Mouse (Mus musculus): ENCODE measurements around the gene Olfr1474. TPM values are rescaled to one million over a fixed set of nuclear protein-coding genes. Genes with fewer than 3 reads are reported as not detected.
"Not testable (repeated sequence)": the region's sequence is repeated elsewhere in the genome, so short reads cannot be mapped to it uniquely, and the experiment has no call there.

The Olfr1474 gene
- not detected for total RNA-seq (2021)
- long read RNA-seq, experiment 1: 0 reads
- long read RNA-seq, experiment 2: 0 reads

DNA sequence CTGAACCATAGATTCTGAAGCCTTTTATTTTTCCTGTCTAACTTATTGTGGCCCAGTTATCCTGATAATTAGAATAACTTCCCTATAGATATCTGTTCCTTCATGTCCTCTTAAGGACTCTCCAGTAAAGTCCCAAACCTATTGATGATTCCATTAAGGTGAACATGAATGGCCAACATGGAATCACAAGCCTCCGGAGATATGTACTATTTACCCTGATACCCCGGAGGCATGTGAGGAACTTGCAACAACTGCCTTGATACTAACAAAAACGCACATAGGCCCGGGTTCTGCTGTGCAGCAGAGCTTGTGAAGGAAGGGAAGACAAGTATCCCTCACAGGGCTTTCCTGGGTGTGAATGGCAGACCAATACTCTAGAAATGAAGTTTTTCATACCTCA is at the start of gene Olfr1474:
Gene Olfr1474, plus strand, starts transcription at position 301 of the 400 bp plus-strand sequence.
- DNase-seq (ENCODE audit: low spot score in 2 of 2): not testable (repeated sequence)

DNA sequence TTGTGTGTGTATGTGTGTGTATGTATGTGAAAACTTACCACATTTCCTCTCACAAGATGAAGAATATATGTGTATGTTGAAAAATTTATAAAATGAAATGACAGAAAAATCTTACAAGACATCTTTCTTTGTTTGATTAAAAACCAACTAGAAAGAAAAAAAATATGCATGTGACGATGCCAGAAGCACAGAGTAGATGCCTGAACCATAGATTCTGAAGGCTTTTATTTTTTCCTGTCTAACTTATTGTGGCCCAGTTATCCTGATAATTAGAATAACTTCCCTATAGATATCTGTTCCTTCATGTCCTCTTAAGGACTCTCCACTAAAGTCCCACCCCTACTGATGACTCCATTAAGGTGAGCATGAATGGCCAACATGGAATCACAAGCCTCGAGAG is 26.3 kb upstream of the Olfr1474 start, which contains the start of gene Olfr1471:
Gene Olfr1471, plus strand, starts transcription at position 301 of the 400 bp plus-strand sequence.
- DNase-seq (ENCODE audit: low spot score in 2 of 2): not testable (repeated sequence)

DNA sequence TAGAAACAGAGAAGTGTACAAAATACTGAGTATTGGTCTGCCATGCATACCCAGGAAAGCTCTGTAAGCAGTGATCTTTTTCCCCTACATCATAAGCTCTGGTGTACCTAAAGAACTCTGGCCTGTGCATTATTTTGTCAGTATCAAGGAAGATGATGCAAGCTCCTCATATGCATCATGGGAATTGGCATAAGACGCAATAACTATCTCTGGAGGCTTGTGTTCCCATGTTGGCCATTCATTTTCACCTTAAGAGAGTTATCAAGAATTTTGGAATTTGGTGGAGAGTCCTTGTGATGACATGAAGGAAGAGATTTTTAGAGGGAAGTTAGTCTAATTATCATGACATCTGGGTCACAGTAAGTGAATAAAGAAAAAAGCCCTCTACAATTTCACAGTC is 13.4 kb upstream of the Olfr1474 start, which contains the start of gene Olfr1472:
Gene Olfr1472, minus strand, starts transcription at position 101 of the 400 bp plus-strand sequence.
- DNase-seq (ENCODE audit: low spot score in 2 of 2): no peak

DNA sequence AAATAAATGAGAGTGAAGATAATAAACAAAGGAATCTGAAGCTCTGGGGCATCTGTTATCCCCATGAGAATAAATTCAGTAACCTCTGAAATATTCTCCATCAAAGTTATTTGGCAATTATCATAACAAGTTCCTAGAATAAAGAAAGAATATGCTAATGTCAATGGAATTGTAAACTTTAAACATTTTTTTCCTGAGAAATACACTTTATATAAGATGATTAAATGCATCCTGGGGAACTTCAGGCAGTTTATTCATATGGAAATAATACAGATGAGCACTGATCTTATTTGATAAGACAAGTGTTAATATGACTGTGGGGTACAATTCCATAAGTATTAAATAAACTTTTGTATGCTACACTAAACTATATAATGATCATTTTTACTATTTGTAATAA is 10.7 kb downstream of the Olfr1474 start, which contains the start of gene Olfr1475:
Gene Olfr1475, minus strand, starts transcription at position 101 of the 400 bp plus-strand sequence.
- DNase-seq (ENCODE audit: low spot score in 2 of 2): no peak

DNA sequence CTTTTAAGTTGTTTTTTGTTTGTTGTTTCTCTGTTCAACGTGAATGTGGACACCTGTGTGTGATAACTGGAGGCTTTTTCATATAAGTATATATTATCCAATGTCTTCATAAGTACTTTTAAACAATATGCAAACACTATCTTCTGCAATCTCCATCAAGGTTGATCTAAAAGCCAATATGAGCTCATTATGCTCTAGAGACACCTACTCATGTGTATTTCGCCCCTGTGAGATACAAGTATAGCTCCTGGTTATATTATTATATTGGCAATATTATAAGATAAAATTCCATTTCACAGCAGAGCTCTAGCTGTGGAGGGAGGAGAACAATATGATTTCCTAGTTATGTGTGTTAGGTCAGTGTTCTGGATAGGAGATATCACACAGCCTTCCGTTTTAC is 30.9 kb downstream of the Olfr1474 start, which contains the start of gene Olfr1477:
Gene Olfr1477, plus strand, starts transcription at position 301 of the 400 bp plus-strand sequence.
- no peak for DNase-seq (ENCODE audit: low spot score in 2 of 2)

Other genes with a start within 250 kb of the Olfr1474 start
- gene Olfr1463, start 238.2 kb upstream of the Olfr1474 start, total RNA-seq (2021): not detected
- not detected for gene Olfr1465, start 154.0 kb upstream of the Olfr1474 start, total RNA-seq (2021)
- not detected for gene Olfr1466, start 130.7 kb upstream of the Olfr1474 start, total RNA-seq (2021)
- gene Olfr1467, start 107.3 kb upstream of the Olfr1474 start, total RNA-seq (2021): not detected
- not detected for gene Olfr1469, start 61.7 kb upstream of the Olfr1474 start, total RNA-seq (2021)
- not detected for gene Olfr1471, start 26.2 kb upstream of the Olfr1474 start, total RNA-seq (2021)
- not detected for gene Olfr1472, start 13.5 kb upstream of the Olfr1474 start, total RNA-seq (2021)
- not detected for gene Olfr1475, start 10.6 kb downstream of the Olfr1474 start, total RNA-seq (2021)
- not detected for gene Olfr1477, start 31.0 kb downstream of the Olfr1474 start, total RNA-seq (2021)
- gene Olfr1480, start 58.3 kb downstream of the Olfr1474 start, total RNA-seq (2021): not detected
- gene Olfr1484, start 113.9 kb downstream of the Olfr1474 start, total RNA-seq (2021): not detected
- not detected for gene Olfr1487, start 147.8 kb downstream of the Olfr1474 start, total RNA-seq (2021)
- not detected for gene Olfr1489, start 162.1 kb downstream of the Olfr1474 start, total RNA-seq (2021)
- gene Olfr1490, start 181.5 kb downstream of the Olfr1474 start, total RNA-seq (2021): not detected
- gene Olfr1491, start 227.7 kb downstream of the Olfr1474 start, total RNA-seq (2021): not detected

All from layer of hippocampus, postnatal 14 days (tissue).